Mouse (Mus musculus) layer of hippocampus, adult 2 months (tissue): ENCODE data around the gene Gad2. TPM values are rescaled to one million over a fixed set of nuclear protein-coding genes. Genes with fewer than 3 reads are reported as not detected.
"Not testable (repeated sequence)": the region's sequence is repeated elsewhere in the genome, so short reads cannot be mapped to it uniquely, and the experiment has no call there.

Experiments
- DNase-seq, 2 experiments: peaks; one replicate each; pipeline ENCODE4 v3.0.0; 2022; ENCODE audit warnings: low spot score in 2 of 2
- H3K27ac ChIP-seq: fragments of 200-600 bp; 2 replicates; pipeline ENCODE4 v1.8.1; 2022
- H3K4me3 ChIP-seq: fragments of 200-600 bp; 2 replicates; pipeline ENCODE4 v1.8.1; 2022; ENCODE audit warnings: mild to moderate bottlenecking
- CTCF ChIP-seq: fragments of 200-600 bp; conservative IDR thresholded peaks from 2 replicates; pipeline ENCODE4 v1.8.1; 2022; ENCODE audit warnings: antibody characterized with exemption, mild to moderate bottlenecking, moderate library complexity
- long read RNA-seq, 2 experiments: library from polyadenylated mRNA; stranded (forward); transcript quantifications; one replicate each; pipeline ENCODE4 v2.0.0; 2021; ENCODE audit warnings: borderline mapping rate in 2 of 2
- total RNA-seq, 2 experiments: library from RNA; stranded (reverse); gene quantifications; 2 replicates each; pipeline ENCODE4 v1.2.3; 2021

Gad2 gene
- 10 to 100 TPM; 86.2 to 89.9 TPM for total RNA-seq
- long read RNA-seq, experiment 1, full-length matches to known transcripts = 17 of 31 reads
- long read RNA-seq, experiment 1, partial matches to known transcripts = 7 of 31 reads
- long read RNA-seq, experiment 1, other reads (novel, unspliced or antisense) = 7 of 31 reads
- long read RNA-seq, experiment 2, full-length matches to known transcripts = 22 of 35 reads
- long read RNA-seq, experiment 2, partial matches to known transcripts = 10 of 35 reads
- long read RNA-seq, experiment 2, other reads (novel, unspliced or antisense) = 3 of 35 reads

DNA sequence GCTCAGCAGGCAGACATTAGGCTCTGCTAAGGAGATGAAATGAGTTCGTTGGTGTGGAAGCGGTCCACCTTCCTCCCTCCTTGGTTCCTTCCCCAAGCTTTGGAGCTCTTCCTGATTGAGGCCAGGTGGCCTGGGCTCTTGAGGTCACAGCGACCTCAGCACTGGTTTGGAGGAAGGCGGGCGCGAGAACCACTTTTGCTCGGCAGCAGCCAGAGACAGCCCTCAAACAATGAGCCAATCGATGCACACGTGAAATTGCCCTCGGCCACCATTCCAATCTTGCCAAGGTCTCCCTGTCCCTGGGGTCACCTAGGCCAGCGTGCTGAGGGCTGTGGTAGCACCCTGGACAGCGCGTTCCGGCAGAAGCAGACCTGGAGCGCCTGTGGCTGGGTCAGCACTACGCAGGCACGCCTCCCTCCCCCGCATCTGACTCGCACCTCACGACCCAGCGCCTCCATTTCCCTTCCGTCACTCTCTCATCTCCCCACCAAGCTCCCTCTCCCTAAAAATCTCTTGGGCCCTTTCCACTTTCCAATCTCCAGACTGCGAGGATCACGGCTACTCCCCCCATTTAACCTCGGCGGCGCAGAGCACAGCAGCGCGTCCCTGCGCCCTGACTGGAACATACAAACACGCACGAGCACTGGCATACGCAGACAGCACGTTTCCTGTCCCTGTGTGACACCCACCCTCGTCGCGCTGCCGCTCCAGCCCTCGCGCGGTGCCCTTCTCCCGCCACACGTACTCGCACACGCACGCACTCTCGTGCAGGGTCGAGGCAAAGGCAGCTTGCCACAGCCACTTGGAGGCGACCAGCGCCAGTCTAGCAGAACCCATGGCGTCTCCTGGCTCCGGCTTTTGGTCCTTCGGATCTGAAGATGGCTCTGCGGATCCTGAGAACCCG, at the start of gene Gad2:
TSS of gene Gad2 (plus strand) at position 378 of the 904 bp plus-strand sequence.
- no peak for DNase-seq
- Histone ChIP-seq H3K27ac (peak within 1 kb of the TSS; percentile 21; the same call in 1 of the 2 replicates), H3K4me3 (peak within 1 kb of the TSS; percentile 42)
- no peak for TF ChIP-seq CTCF

DNA sequence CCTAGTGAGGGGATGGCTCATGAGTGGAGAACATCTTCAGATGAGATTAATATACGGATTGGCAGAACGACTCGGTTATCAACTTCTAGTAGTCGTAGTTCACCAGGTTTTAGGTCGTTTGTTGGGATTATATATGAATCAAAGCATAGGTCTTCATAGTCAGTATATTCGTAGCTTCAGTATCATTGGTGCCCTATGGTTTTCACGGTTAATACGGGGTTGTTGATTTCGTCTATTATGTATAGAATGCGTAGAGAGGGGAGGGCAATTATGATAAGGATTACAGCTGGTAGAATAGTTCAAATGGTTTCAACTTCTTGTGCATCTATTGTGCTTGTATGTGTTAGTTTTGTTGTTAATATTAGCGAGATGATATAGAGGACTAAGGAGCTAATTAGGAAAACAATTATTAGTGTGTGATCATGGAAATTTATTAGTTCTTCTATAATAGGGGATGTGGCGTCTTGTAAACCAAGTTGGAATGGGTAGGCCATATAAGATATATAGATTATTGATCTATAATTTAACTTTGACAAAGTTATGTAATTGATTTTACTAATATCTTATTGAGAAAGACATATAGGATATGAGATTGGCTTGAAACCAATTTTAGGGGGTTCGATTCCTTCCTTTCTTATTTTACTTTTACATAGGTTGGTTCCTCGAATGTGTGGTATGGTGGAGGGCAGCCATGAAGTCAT, 34.4 kb upstream of the Gad2 start:
- H3K4me3 ChIP-seq, DNase-seq, H3K27ac ChIP-seq: not testable (repeated sequence)

DNA sequence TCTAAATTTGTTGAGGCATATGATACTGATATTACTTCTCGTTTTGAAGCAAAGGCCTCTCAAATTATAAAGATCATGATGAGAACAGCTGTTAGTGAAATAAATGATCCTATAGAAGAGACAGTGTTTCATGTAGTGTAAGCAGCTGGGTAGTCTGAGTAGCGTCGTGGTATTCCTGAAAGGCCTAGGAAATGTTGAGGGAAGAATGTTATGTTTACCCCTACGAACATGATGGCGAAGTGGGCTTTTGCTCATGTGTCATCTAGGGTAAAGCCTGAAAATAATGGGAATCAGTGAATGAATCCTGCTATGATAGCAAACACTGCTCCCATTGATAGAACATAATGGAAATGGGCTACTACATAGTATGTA, 33.8 kb upstream of the Gad2 start:
- not testable (repeated sequence) for DNase-seq, H3K4me3 ChIP-seq, H3K27ac ChIP-seq

DNA sequence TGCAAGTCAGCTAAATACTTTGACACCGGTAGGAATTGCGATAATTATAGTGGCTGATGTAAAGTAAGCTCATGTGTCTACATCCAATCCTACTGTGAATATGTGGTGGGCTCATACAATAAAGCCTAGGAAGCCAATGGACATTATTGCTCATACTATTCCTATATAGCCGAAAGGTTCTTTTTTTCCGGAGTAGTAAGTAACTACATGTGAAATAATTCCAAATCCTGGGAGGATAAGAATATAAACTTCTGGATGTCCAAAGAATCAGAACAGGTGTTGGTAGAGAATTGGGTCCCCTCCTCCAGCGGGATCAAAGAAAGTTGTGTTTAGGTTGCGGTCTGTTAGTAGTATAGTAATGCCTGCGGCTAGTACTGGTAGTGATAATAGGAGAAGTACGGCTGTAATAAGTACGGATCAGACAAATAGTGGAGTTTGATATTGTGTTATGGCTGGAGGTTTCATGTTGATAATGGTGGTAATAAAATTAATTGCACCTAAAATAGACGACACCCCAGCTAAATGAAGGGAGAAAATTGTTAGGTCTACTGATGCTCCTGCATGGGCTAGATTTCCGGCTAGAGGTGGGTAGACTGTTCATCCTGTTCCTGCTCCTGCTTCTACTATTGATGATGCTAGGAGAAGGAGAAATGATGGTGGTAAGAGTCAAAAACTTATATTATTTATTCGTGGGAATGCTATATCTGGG, 33.2 kb upstream of the Gad2 start:
- DNase-seq, H3K4me3 ChIP-seq, H3K27ac ChIP-seq: not testable (repeated sequence)

DNA sequence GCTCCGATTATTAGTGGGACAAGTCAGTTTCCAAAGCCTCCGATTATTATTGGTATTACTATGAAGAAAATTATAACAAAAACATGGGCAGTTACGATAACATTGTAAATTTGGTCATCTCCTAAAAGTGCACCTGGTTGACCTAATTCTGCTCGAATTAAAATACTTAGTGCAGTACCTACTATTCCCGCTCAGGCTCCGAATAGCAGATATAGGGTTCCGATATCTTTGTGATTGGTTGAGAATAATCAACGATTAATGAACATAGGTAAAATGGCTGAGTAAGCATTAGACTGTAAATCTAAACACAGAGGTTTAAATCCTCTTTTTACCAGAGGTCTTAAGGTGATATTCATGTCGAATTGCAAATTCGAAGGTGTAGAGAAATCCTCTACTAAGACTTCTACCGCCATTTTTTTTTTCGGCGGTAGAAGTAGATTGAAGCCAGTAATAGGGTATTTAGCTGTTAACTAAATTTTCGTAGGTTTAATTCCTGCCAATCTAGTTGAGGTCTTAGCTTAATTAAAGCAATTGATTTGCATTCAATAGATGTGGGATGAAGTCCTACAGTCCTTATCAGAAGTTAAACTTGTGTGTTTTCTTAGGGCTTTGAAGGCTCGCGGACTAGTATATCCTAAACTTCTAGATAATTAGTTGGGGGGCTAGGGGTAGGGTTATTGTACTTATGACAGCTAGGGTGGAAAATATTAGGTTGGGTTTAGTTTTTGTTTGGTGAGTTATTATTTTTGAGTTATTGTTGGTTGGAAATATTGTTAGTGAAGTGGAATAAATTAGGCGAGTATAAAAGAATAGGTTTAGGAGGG, 32.4 kb upstream of the Gad2 start:
- DNase-seq, H3K4me3 ChIP-seq, H3K27ac ChIP-seq: not testable (repeated sequence)

DNA sequence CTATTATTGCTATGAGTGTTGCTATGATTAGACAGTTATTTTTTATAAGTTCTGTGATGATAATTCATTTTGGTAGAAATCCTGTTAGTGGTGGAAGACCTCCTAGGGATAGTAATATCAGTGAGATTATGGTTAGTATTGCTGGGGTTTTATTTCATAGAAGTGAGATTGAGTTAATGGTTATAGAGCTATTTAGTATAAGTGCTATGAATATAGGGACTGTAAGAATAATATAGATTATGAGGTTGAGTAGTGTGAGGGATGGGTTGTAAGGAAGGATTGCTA, 31.9 kb upstream of the Gad2 start:
- TF ChIP-seq CTCF = no peak
- Histone ChIP-seq H3K27ac (no peak overlapping the region), H3K4me3 (no peak overlapping the region)
- no peak for DNase-seq

DNA sequence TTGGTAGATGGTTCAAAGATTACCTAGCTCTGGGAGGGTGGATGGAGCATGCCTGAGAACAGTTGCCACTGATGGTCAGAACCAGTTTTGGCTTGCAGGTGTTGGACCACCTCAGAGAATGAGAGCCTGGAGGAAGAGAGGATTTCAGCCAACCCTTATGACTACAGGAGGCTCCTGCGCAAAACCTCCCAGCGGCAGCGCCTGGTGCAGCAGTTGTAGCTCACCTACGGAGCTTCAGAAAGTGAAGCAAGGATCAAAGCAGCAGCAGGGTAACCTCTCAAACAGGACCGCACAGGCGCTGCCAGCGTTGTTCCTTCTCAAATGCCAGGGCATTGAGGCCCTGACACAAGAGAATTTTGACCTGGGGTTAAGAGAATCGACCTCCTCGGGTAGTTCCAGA, 4.1 kb upstream of the Gad2 start:
- H3K4me3 ChIP-seq = no peak overlapping the region
- no peak for DNase-seq
- no peak overlapping the region for H3K27ac ChIP-seq
- TF ChIP-seq CTCF = no peak

DNA sequence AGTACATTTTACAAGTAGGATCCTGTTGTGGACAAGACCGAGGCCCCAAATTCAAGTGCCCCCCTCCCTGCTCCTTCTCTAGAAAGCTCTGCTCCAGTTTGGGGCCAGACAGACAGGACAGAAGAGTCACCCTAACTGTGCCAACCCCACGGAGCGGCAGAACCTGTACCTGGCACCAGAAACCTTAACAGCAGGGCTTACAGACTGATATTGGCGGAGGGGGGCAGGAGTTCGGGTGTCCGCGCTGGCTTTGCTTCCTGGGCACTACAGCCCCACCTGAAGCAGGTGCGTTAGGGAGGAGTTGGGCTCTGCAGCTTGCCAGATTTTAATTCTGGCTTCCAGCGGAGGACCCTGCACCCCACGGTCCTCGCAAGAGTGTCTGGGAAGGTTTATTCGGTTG, 2.6 kb upstream of the Gad2 start:
- no peak for DNase-seq
- TF ChIP-seq CTCF = no peak
- Histone ChIP-seq H3K27ac (no peak overlapping the region), H3K4me3 (no peak overlapping the region)

DNA sequence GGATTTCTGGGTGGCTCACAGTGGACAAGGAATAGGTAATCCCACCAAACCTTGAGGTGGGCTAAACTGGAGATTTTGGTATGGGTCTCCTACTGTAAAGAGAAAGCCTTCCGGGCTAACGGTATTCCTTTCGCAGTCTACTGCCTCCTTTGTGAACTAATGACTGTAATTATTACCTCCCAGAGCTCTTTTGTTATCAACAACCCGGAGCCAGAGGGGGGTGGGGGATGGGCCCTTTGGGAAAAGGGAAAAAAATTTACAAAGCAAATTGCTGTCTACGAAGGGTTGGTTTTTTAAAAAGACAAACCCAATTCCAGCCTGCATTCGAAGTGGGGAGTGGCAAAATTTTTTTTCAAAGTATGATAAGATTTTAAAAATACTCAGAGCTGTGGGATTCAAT, 2.0 kb upstream of the Gad2 start:
- Histone ChIP-seq H3K4me3 (no peak overlapping the region), H3K27ac (no peak overlapping the region)
- DNase-seq = no peak
- TF ChIP-seq CTCF = no peak

DNA sequence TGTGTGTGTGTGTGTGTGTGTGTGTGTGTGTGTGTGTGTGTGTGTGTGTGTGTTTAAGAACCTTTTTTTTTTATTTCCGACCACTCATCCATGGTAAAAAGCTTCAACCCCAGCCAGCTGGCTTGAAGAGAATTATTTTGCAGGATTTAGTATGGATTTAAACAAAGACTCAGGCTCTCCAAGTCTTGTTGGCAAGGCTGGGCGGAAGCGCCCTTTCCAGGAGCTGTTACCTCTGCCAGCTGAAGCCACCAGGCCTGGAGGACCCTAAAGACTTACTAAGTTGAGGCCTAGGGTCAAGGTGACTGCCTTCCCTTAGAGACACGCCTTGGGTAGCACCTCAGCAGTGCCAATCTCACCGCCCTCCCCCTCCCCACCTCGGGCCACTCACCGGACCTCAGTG, 1.5 kb upstream of the Gad2 start:
- Histone ChIP-seq H3K27ac (no peak overlapping the region), H3K4me3 (no peak overlapping the region)
- DNase-seq = no peak
- no peak for TF ChIP-seq CTCF

DNA sequence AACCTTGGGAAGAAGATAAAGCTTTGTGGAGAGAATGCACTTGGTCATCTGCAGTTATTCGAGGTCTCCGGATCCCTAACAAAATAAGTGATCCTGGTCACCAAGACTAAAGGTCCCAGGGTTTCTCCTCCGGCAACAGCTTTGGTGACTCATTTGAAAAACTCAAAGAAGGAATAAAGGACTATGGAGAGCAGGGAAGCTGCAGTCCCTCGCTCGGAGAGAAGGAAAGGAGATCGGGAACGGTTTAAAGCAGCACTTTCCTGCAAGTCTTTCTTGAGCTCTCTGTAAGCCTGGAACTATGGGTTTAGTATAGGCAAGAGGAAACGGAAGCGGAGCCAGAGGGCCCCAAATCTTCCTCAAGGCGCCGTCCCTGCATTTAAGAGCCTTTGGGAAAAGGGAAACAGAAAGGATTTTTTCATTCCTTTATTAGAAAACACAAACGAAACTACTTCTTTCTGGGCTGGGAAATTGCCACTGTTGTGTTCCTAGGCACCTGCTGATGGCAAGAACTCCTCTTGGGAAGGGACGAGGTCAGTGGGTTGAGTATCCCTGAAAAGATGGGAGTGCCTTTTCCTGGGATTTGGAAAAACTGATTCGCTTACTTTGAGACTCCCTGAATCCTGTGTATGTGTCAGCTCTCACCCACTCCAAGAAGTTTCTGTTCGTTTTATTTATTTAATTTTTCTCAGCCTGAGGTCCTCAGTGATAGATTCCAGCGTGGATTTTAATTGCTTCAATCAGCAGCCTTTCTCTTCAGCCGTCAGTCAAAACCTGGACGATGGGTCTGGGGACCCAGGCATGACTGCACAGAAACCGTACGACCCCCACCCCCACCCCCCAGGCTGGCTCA, 802 bp upstream of the Gad2 start:
- no peak overlapping the region for H3K27ac ChIP-seq
- no peak for DNase-seq
- no peak overlapping the region for H3K4me3 ChIP-seq
- TF ChIP-seq CTCF = no peak
